Mouse (Mus musculus): ENCODE results near the gene Foxn3. TPM values are rescaled to one million over a fixed set of nuclear protein-coding genes. Genes with fewer than 3 reads are reported as not detected.

Gene Foxn3
- polyA plus RNA-seq, 1 experiment from 2014 or later: 81.4 TPM

DNA sequence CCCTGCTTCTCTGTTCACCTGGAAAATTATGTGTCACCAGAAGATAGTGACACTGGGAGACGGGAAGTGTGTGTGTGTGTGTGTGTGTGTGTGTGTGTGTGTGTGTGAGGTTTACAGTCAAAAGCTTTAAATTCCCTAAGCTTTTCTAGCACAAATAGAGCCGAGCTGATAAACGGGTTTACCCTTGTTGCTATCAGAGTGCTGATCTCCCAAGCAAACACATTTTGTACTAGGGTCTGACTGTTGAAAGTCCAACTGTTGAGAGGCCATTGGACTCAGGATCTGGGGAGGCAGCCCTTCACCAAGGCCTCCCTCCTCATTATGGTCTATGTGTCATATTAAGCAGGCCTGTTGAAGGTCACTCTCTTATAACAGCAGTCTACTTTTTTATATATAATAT is 123.4 kb downstream of the Foxn3 start:
- Histone ChIP-seq H3K9ac (replicated peaks; ENCODE audit: low read length) (no peak overlapping the region), H3K27me3 (ENCODE audit: control insufficient read depth, insufficient read depth, low read length) (no peaks in the 10 kb centered on the region), H3K4me1 (ENCODE audit: control insufficient read depth, insufficient read depth, low read length) (no peaks in the 10 kb centered on the region), H3K4me3 (replicated peaks; ENCODE audit: low read depth, low read length) (no peak overlapping the region), H3K27ac (replicated peaks; ENCODE audit: low read depth, low read length) (no peak overlapping the region), H3K4me2 (ENCODE audit: low read length) (no peak overlapping the region), H3K9me3 (ENCODE audit: control insufficient read depth, low read length) (no peaks in the 10 kb centered on the region), H3K36me3 (ENCODE audit: control insufficient read depth, insufficient read depth, low read length) (no peaks in the 10 kb centered on the region)
- DNase-seq (no peak), ATAC-seq (ENCODE audit: low FRiP score, low TSS enrichment) (no peak)
- WGBS: 86% methylated on average over 3 of the region's 3 CpGs

DNA sequence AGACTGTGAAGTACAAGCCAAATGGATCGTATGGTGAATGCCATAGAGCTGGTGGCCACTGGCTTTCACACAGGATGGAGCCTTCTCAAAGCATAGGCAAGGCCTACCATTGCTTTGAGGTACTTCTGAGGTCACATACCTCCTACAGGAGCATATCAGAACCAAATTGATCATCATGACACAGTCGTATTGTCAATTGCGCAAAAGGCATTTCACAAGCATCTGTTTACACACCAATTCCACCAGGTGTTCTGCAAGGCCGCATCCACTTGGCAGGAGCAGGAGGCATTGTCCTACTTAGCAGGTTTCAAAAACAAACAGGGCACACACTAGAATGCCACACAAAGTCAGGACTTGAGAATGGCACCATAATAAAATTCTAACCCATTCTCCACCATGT is 128.2 kb downstream of the Foxn3 start:
- H3K36me3 ChIP-seq (ENCODE audit: control insufficient read depth, insufficient read depth, low read length): no peaks in the 10 kb centered on the region
- DNase-seq (no peak), ATAC-seq (ENCODE audit: low FRiP score, low TSS enrichment) (no peak)
- 95% methylated on average over 4 of the region's 4 CpGs for WGBS
- H3K4me2 ChIP-seq (ENCODE audit: low read length): no peak overlapping the region
- H3K9ac ChIP-seq (replicated peaks; ENCODE audit: low read length): no peak overlapping the region
- no peak overlapping the region for H3K27ac ChIP-seq (replicated peaks; ENCODE audit: low read depth, low read length)
- H3K27me3 ChIP-seq (ENCODE audit: control insufficient read depth, insufficient read depth, low read length): no peaks in the 10 kb centered on the region
- H3K9me3 ChIP-seq (ENCODE audit: control insufficient read depth, low read length): no peaks in the 10 kb centered on the region
- no peak overlapping the region for H3K4me3 ChIP-seq (replicated peaks; ENCODE audit: low read depth, low read length)
- no peaks in the 10 kb centered on the region for H3K4me1 ChIP-seq (ENCODE audit: control insufficient read depth, insufficient read depth, low read length)

DNA sequence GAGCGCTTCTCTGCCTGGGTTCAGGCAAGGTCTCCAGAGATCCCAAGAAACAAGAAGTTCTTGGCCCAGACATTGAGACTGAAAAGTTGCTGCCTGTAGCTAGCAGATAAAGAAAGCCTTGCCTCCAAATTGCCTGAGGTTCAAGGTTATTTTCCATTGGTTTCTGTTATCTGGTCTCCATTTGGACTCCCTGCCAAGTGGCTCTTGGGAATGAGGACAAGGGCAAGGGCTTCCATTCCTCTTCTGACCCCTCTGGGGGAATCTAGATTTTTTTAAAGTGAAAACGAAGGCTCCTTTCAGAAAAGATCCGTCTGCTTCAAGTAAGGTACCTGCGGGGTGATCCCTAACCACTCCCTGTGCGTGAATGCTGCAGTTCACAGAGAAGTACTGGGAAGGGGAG is 130.0 kb downstream of the Foxn3 start:
- Histone ChIP-seq H3K27ac (replicated peaks; ENCODE audit: low read depth, low read length) (no peak overlapping the region), H3K36me3 (ENCODE audit: control insufficient read depth, insufficient read depth, low read length) (no peaks in the 10 kb centered on the region), H3K4me1 (ENCODE audit: control insufficient read depth, insufficient read depth, low read length) (no peaks in the 10 kb centered on the region), H3K4me2 (ENCODE audit: low read length) (no peak overlapping the region), H3K27me3 (ENCODE audit: control insufficient read depth, insufficient read depth, low read length) (no peaks in the 10 kb centered on the region), H3K4me3 (replicated peaks; ENCODE audit: low read depth, low read length) (no peak overlapping the region), H3K9ac (replicated peaks; ENCODE audit: low read length) (no peak overlapping the region), H3K9me3 (ENCODE audit: control insufficient read depth, low read length) (no peaks in the 10 kb centered on the region)
- DNase-seq: no peak
- ATAC-seq (ENCODE audit: low FRiP score, low TSS enrichment): no peak
- WGBS: 88% methylated on average over 5 of the region's 5 CpGs

DNA sequence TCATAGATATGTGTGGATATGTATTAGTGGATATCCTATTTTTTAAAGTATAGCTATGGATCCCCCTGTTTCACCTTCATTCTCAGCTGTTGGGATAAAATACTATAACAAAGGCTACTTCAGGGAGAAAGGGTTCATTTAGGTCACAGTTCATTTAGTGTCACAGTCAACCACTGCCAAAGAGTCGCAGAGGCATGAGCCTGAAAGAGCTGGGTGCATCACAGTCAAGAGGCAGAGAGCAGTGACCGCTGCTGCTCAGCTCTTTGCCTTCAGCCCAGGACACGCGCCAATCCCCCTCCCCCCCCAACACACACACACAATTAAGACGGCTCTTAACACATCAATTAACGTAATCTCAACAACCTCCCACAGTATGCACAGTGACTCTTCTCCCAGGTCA is 131.8 kb downstream of the Foxn3 start:
- 80% methylated on average over 6 of the region's 6 CpGs for WGBS
- H3K4me3 ChIP-seq (replicated peaks; ENCODE audit: low read depth, low read length): no peak overlapping the region
- no peaks in the 10 kb centered on the region for H3K4me1 ChIP-seq (ENCODE audit: control insufficient read depth, insufficient read depth, low read length)
- H3K27me3 ChIP-seq (ENCODE audit: control insufficient read depth, insufficient read depth, low read length): no peaks in the 10 kb centered on the region
- no peak overlapping the region for H3K4me2 ChIP-seq (ENCODE audit: low read length)
- no peaks in the 10 kb centered on the region for H3K9me3 ChIP-seq (ENCODE audit: control insufficient read depth, low read length)
- no peak overlapping the region for H3K9ac ChIP-seq (replicated peaks; ENCODE audit: low read length)
- no peaks in the 10 kb centered on the region for H3K36me3 ChIP-seq (ENCODE audit: control insufficient read depth, insufficient read depth, low read length)
- H3K27ac ChIP-seq (replicated peaks; ENCODE audit: low read depth, low read length): no peak overlapping the region
- DNase-seq: no peak
- no peak for ATAC-seq (ENCODE audit: low FRiP score, low TSS enrichment)

DNA sequence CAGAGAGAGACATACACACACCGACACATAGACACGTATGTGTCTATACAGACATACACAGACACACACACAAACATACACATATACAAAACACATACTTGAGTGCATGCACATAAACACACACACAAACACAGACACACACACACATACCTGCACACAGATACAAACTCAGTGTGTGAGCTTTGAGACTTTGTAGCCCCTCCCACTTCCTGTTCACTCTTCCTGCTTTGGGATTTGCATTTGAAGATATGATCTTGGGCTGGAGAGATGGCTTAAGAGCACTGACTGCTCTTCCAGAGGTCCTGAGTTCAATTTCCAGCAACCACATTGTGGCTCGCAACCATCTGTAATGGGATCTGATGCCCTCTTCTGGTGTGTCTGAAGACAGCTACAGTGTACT is 132.4 kb downstream of the Foxn3 start:
- no peaks in the 10 kb centered on the region for H3K9me3 ChIP-seq (ENCODE audit: control insufficient read depth, low read length)
- H3K4me2 ChIP-seq (ENCODE audit: low read length): no peak overlapping the region
- no peaks in the 10 kb centered on the region for H3K27me3 ChIP-seq (ENCODE audit: control insufficient read depth, insufficient read depth, low read length)
- ATAC-seq (ENCODE audit: low FRiP score, low TSS enrichment): no peak
- 98% methylated on average over 3 of the region's 3 CpGs for WGBS
- no peak overlapping the region for H3K9ac ChIP-seq (replicated peaks; ENCODE audit: low read length)
- DNase-seq: no peak
- H3K27ac ChIP-seq (replicated peaks; ENCODE audit: low read depth, low read length): no peak overlapping the region
- no peaks in the 10 kb centered on the region for H3K36me3 ChIP-seq (ENCODE audit: control insufficient read depth, insufficient read depth, low read length)
- H3K4me1 ChIP-seq (ENCODE audit: control insufficient read depth, insufficient read depth, low read length): no peaks in the 10 kb centered on the region
- no peak overlapping the region for H3K4me3 ChIP-seq (replicated peaks; ENCODE audit: low read depth, low read length)

DNA sequence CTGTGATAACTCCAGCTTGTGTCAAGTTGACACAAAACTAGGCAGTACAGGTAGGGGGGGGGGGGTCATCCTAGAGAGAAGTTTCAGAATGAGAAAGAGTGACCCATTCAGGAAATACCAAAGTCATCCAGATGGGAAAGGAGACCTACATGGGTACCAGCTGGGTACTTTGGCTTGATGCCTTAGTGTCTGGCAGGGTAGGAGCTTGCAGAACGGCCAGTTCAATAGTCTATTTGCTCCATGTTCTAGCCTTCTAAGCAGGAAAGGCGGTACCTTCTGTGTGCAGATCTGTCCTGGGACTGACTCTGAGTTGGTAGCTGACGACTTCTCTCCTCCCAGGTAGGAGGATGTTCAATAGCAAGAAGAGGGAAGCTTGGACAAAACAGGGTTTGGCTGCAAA is 134.3 kb downstream of the Foxn3 start:
- ATAC-seq (ENCODE audit: low FRiP score, low TSS enrichment) (no peak), DNase-seq (no peak)
- Histone ChIP-seq H3K9me3 (ENCODE audit: control insufficient read depth, low read length) (no peaks in the 10 kb centered on the region), H3K4me2 (ENCODE audit: low read length) (no peak overlapping the region), H3K4me3 (replicated peaks; ENCODE audit: low read depth, low read length) (no peak overlapping the region), H3K27me3 (ENCODE audit: control insufficient read depth, insufficient read depth, low read length) (no peaks in the 10 kb centered on the region), H3K36me3 (ENCODE audit: control insufficient read depth, insufficient read depth, low read length) (no peaks in the 10 kb centered on the region), H3K4me1 (ENCODE audit: control insufficient read depth, insufficient read depth, low read length) (no peaks in the 10 kb centered on the region), H3K27ac (replicated peaks; ENCODE audit: low read depth, low read length) (no peak overlapping the region), H3K9ac (replicated peaks; ENCODE audit: low read length) (no peak overlapping the region)
- 93% methylated on average over 3 of the region's 3 CpGs for WGBS

DNA sequence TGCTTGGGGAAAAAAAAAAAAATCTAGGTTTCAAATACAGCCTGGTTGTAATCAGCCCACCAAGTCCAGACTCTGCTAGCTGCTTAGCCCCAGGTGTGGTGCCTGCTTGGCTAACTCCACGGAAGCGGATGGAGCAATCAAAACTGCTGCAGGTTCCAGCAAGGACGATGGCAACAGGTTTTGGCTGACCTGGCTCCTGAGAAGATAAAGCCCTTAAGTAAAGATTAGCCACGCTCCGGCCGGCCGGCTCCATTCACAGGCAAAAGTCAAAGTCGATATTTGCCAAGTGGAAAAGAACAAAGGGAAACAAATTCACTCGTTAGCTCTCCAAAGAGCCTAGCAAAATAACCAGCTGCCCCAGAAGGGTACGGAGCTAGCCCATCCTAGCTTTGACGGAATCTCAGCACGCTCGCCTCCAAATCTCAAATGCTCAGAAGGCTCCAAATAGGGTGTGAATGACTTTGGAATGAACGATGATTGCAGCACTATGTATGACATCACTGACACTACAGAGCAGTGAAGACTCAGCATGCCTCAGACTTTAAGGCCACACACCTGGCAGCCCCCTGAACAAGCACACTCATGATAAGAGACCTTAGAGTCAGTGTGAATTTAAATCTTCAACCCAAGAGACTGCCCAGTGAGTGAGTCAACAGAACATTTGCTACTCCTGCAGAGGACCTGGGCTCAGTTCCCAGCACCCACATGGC is 137.0 kb downstream of the Foxn3 start:
- no peak overlapping the region for H3K4me2 ChIP-seq (ENCODE audit: low read length)
- DNase-seq (no peak), ATAC-seq (ENCODE audit: low FRiP score, low TSS enrichment) (no peak)
- no peak overlapping the region for H3K4me3 ChIP-seq (replicated peaks; ENCODE audit: low read depth, low read length)
- H3K9ac ChIP-seq (replicated peaks; ENCODE audit: low read length): no peak overlapping the region
- H3K27me3 ChIP-seq (ENCODE audit: control insufficient read depth, insufficient read depth, low read length): no peaks in the 10 kb centered on the region
- no peak overlapping the region for H3K27ac ChIP-seq (replicated peaks; ENCODE audit: low read depth, low read length)
- H3K9me3 ChIP-seq (ENCODE audit: control insufficient read depth, low read length): no peaks in the 10 kb centered on the region
- no peaks in the 10 kb centered on the region for H3K4me1 ChIP-seq (ENCODE audit: control insufficient read depth, insufficient read depth, low read length)
- no peaks in the 10 kb centered on the region for H3K36me3 ChIP-seq (ENCODE audit: control insufficient read depth, insufficient read depth, low read length)
- 37% methylated on average over 14 of the region's 14 CpGs for WGBS

DNA sequence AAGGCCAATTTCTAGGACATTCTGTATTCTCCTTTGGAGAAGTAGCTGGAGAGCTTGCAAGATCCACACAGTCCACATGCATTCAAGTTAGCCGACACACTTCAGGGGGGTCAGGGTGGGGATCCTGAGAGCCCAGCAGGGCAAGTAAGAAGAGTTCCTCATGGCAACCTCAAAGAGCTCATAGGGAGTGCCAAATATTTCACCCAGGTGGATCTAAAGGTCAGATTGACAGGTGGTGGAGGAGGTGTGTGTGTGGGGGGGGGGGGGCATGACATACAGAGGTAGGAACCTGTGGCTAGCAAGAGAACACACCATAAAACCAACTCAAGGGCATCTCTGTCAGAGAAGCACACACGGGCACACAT is 144.0 kb downstream of the Foxn3 start:
- H3K4me3 ChIP-seq (replicated peaks; ENCODE audit: low read depth, low read length): no peak overlapping the region
- 94% methylated on average over 2 of the region's 2 CpGs for WGBS
- no peak overlapping the region for H3K4me2 ChIP-seq (ENCODE audit: low read length)
- no peaks in the 10 kb centered on the region for H3K27me3 ChIP-seq (ENCODE audit: control insufficient read depth, insufficient read depth, low read length)
- peaks cover 2% of the 10 kb centered on the region; the same call in 1 of the 2 replicates for H3K4me1 ChIP-seq (ENCODE audit: control insufficient read depth, insufficient read depth, low read length)
- H3K9ac ChIP-seq (replicated peaks; ENCODE audit: low read length): no peak overlapping the region
- no peaks in the 10 kb centered on the region for H3K9me3 ChIP-seq (ENCODE audit: control insufficient read depth, low read length)
- ATAC-seq (ENCODE audit: low FRiP score, low TSS enrichment) (no peak), DNase-seq (no peak)
- H3K27ac ChIP-seq (replicated peaks; ENCODE audit: low read depth, low read length): no peak overlapping the region
- H3K36me3 ChIP-seq (ENCODE audit: control insufficient read depth, insufficient read depth, low read length): no peaks in the 10 kb centered on the region

DNA sequence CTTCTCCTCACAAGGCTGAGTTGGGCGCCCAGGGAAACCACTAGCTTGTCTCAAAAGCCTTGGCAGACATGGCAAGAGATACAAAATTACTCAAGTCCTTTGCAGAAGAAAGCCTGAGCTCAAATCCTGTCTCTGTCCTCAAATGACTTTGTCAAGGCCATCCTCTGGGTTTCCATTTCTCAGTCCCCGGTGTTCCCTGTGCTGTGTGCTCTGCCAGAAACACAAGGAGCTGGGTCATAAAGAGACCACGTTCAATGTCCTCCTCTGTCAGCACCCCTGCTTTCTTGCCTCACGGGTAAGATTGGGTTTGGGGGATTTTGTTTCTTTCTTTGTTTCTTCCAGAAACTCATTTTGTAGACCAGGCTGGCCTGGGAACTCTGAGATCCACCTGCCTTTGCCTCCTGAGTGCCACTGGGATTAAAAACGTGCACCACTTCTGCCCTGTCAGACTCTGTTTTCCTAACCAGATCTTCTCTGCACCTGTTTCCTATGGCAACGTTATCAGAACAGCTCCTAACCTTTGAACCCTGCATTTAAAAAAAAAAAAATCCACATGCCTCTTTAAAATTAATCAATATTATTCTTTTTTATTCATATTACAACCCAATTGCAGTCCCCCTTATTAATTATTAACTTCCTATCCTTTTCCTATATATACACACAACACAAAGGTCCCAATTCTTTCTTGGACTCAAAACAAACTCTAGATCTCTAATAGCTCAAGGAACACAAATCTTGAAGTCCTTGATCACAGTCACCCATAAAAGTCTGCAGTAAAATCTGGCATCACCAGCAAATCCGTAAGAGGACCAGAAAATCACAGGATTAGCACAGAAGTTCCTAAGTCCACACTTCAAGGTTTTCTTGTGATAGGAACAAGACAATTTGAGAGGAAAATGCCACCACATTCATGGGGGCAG is 144.6 kb downstream of the Foxn3 start:
- Histone ChIP-seq H3K9ac (replicated peaks; ENCODE audit: low read length) (no peak overlapping the region), H3K4me3 (replicated peaks; ENCODE audit: low read depth, low read length) (no peak overlapping the region), H3K4me1 (ENCODE audit: control insufficient read depth, insufficient read depth, low read length) (peaks cover 2% of the 10 kb centered on the region; the same call in 1 of the 2 replicates), H3K36me3 (ENCODE audit: control insufficient read depth, insufficient read depth, low read length) (no peaks in the 10 kb centered on the region), H3K27me3 (ENCODE audit: control insufficient read depth, insufficient read depth, low read length) (no peaks in the 10 kb centered on the region), H3K4me2 (ENCODE audit: low read length) (no peak overlapping the region), H3K27ac (replicated peaks; ENCODE audit: low read depth, low read length) (no peak overlapping the region), H3K9me3 (ENCODE audit: control insufficient read depth, low read length) (no peaks in the 10 kb centered on the region)
- 80% methylated on average over 7 of the region's 7 CpGs for WGBS
- DNase-seq (no peak), ATAC-seq (ENCODE audit: low FRiP score, low TSS enrichment) (no peak)

Measured in midbrain, embryonic 14.5 days (tissue).